ENCODE assay signal across 18 mouse cellular contexts in the genomic region with DNA sequence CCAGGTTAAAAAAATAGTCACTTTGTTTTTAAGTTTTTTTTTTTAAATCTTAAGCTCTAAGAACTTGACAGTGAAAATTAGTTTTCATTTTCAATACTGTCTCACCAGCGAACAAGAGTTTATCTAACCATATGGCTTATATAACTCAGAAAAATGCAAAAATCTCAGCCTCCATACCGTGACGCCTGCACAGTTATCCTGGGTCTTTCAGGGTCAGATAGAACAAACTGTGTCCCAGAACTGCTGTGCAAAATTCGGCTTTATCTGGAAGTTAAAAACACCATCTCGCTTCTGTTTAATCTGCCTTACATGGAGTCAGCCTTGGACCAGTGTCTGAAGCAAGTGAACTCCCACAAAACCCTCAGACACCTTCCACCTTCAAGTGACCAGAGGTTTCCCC.
"Had no signal": no experiment of that assay in that cellular context is flagged by ENCODE, and none has a peak within 500 bp of the region (broad histone marks: within the 10 kb centered on the region; RNA-seq: fewer than 3 reads in every experiment).

No protein-coding gene starts in this region.

- H3K27me3 ChIP-seq: midbrain, embryonic 13.5 days; midbrain, embryonic 15.5 days; neural tube, embryonic 13.5 days; neural tube, embryonic 15.5 days; stomach, embryonic 15.5 days had no signal

- H3K4me1 ChIP-seq: midbrain, embryonic 10.5 days; midbrain, embryonic 13.5 days; midbrain, embryonic 15.5 days; neural tube, embryonic 13.5 days; neural tube, embryonic 15.5 days; stomach, embryonic 15.5 days had no signal

- H3K27ac ChIP-seq: midbrain, embryonic 10.5 days; midbrain, embryonic 13.5 days; midbrain, embryonic 15.5 days; neural tube, embryonic 13.5 days; neural tube, embryonic 15.5 days; stomach, embryonic 15.5 days; stomach, postnatal 0 days had no signal

- H3K4me3 ChIP-seq: midbrain, embryonic 10.5 days; midbrain, embryonic 13.5 days; midbrain, embryonic 15.5 days; myocyte; neural tube, embryonic 13.5 days; neural tube, embryonic 15.5 days; stomach, embryonic 15.5 days had no signal

- H3K9me3 ChIP-seq: midbrain, embryonic 10.5 days; midbrain, embryonic 13.5 days; midbrain, embryonic 15.5 days; neural tube, embryonic 15.5 days; stomach, embryonic 15.5 days had no signal

- DNase-seq: lung, adult 18-20 months; lung, embryonic 14.5 days; lung, postnatal 10 days; lung, postnatal 4 days; retina, postnatal 1 day; right cerebral cortex, postnatal 14 days; right cerebral cortex, postnatal 4 days; thymus, adult 2 months; thymus, postnatal 25 days; thymus, postnatal 4 days had no signal

- H3K9ac ChIP-seq: lung, embryonic 14.5 days; midbrain, embryonic 13.5 days; midbrain, embryonic 15.5 days; neural tube, embryonic 13.5 days; neural tube, embryonic 15.5 days; stomach, embryonic 15.5 days had no signal

- ATAC-seq: midbrain, embryonic 13.5 days; midbrain, embryonic 15.5 days had no signal

- H3K4me2 ChIP-seq: lung, embryonic 14.5 days; midbrain, embryonic 13.5 days; midbrain, embryonic 15.5 days; neural tube, embryonic 13.5 days; neural tube, embryonic 15.5 days; stomach, embryonic 15.5 days had no signal

- H3K36me3 ChIP-seq: midbrain, embryonic 10.5 days; midbrain, embryonic 15.5 days; neural tube, embryonic 13.5 days; stomach, embryonic 15.5 days had no signal
